Mouse (Mus musculus) megakaryocyte, embryonic 14.5 days (primary cell): ENCODE measurements around the gene 2300009A05Rik. TPM values are rescaled to one million over a fixed set of nuclear protein-coding genes. Genes with fewer than 3 reads are reported as not detected.

Experiments
- H3K27me3 ChIP-seq: replicated peaks from 2 replicates; pipeline ENCODE3; 2012; ENCODE audit warnings: inconsistent platforms
- H3K36me3 ChIP-seq: replicated peaks from 2 replicates; pipeline ENCODE3; 2012; ENCODE audit warnings: low read length, inconsistent platforms, mixed read lengths
- H3K4me1 ChIP-seq: 2 replicates; pipeline ENCODE4 v1.6.1; 2012; ENCODE audit warnings: inconsistent platforms
- H3K4me3 ChIP-seq: replicated peaks from 2 replicates; pipeline ENCODE3; 2012; ENCODE audit warnings: moderate library complexity, mild to moderate bottlenecking, inconsistent platforms
- H3K9me3 ChIP-seq: 2 replicates; pipeline ENCODE4 v1.6.1; 2012; ENCODE audit warnings: inconsistent platforms
- FLI1 ChIP-seq: IDR thresholded peaks from 2 replicates; pipeline ENCODE4 v1.6.1; 2012; ENCODE audit warnings: low read length, inconsistent platforms, mixed read lengths
- GATA1 ChIP-seq: IDR thresholded peaks from 3 replicates; pipeline ENCODE4 v1.6.1; 2012; ENCODE audit warnings: mixed read lengths, low read length, inconsistent platforms, borderline replicate concordance
- polyA plus RNA-seq: library from polyadenylated mRNA; stranded (reverse); fragments of >175 nt; gene quantifications from 2 replicates; pipeline ENCODE4 v1.2.3, GENCODE M21; 2012; ENCODE audit warnings: low replicate concordance; ENCODE audit not compliant: insufficient read depth

Gene 2300009A05Rik
- polyA plus RNA-seq: 54.9 and 58.0 TPM in 2 replicates

DNA sequence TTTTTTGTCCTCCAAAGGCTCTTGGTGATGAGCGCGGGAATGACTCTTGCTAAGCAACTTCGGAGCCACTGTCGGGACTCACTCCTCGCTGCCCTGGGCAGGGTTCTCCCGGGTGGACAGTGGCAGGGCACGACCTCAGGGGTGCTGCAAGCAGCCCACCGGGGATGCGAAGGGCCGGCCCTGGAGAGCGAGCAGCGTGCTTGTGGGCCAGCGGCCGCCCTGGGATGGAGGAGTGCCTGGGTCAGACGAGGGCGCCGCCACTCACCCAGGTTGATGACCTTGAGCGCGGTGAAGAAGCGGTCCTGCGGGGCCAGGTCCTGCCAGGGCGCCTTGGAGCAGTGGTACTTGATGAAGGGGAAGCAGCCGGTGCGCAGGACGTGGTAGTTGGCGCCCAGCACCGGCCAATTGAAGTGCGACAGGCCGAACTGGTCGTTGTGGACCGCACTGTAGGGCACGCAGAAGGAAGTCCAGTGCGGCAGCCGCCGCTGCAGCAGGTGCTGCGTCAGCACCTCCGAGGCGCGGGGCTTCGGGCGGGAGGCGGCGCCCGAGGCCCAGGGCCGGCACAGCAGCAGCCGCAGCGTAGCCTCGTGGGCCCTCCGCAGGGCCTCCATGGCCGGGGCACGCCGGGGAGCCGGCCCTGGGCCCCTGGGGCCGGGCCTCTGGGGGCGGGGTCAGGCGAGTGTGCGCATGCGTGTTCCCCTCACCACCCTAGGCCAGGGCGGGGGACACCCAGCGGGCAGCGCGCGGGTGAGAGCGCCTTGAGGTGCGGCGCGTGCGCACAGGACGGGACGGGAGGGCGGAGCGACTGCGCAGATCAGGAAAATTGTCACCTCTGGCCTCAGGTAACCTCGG, at the start of gene 2300009A05Rik:
Gene 2300009A05Rik, minus strand, starts transcription at position 636 of the 852 bp plus-strand sequence.
- Histone ChIP-seq H3K4me1 (peaks cover 19% of the 10 kb centered on the region), H3K36me3 (peaks cover 5% of the 10 kb centered on the region), H3K4me3 (peak within 1 kb of the TSS; percentile 94), H3K9me3 (no peaks in the 10 kb centered on the region), H3K27me3 (no peaks in the 10 kb centered on the region)
- TF ChIP-seq GATA1: no peak
- no peak for TF ChIP-seq FLI1

DNA sequence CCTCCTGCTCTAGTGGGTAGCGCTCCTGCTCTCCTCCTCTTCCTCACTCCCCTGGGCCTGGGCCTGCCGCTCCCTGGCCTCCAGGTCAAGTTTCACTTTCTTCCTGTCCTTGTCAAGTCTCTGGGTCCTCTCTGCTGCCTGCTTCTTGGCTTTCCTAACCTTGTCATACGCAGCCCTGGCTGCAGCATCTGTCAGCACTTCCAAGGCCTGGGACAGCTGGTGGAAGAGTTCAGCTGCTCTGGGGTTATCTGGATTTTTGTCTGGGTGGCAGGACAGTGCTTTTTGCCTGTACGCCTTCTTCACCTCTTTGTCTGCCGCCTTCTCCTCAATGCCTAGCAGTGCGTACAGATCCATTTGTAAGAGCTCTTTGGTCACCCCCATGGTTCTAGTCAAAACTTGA, 44.6 kb upstream of the 2300009A05Rik start:
- H3K4me1 ChIP-seq: no peaks in the 10 kb centered on the region
- H3K4me3 ChIP-seq: no peak overlapping the region
- H3K9me3 ChIP-seq: no peaks in the 10 kb centered on the region
- H3K36me3 ChIP-seq: no peaks in the 10 kb centered on the region
- TF ChIP-seq FLI1: no peak
- peaks cover 9% of the 10 kb centered on the region for H3K27me3 ChIP-seq

DNA sequence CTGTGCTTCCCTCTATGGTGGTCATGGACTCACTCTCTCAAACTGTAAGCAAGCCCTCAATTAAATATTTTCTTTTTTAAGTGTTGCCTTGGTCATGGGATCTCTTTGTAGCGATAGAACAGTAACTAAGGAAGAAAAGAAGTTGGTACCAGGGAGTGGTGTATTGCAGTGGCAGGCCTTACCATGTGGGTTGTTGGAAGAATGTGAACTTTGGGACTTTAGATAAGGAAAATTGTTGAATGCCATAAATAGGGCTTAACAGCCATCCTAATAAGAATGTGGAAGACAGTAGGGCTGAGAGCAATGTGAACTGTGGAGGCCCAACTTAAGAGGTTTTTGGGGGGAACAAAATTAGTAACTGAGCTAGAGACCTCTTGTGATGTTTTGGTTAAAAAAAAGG, 31.6 kb upstream of the 2300009A05Rik start:
- Histone ChIP-seq H3K4me3 (no peak overlapping the region), H3K9me3 (no peaks in the 10 kb centered on the region), H3K4me1 (no peaks in the 10 kb centered on the region), H3K27me3 (peaks cover 7% of the 10 kb centered on the region), H3K36me3 (no peaks in the 10 kb centered on the region)
- TF ChIP-seq GATA1: no peak
- no peak for TF ChIP-seq FLI1

DNA sequence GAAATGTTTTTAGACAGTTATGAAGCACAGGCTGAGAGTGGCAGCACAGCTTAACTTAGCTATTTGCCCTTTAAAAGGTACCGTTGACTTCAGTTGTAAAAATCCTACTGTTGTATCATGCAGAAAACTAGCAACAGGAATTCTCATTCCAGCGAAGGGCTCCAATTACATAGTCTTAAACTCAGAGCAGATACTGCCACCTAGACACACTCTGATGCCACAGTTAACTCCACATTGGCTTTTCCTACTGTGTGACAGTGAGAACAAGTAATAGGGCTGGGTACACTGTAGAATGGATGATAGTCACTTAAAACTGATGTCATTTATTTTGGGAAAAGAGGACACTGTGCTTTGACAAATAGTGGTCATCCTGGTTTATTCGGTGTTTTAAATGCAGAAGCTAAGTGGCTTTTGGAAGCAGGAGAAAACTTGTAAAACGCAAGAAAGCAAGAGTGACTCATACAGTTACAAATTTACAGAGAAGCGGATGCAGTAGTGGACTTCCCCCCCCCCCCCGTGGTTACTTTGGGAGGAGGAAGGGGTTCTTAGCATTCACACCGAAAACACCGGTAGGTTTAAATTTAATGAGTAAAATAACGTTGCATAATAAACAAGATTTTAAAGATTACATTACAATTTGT, 22.2 kb upstream of the 2300009A05Rik start:
- H3K4me3 ChIP-seq: no peak overlapping the region
- no peaks in the 10 kb centered on the region for H3K9me3 ChIP-seq
- TF ChIP-seq GATA1: no peak
- TF ChIP-seq FLI1: no peak
- no peaks in the 10 kb centered on the region for H3K4me1 ChIP-seq
- no peaks in the 10 kb centered on the region for H3K36me3 ChIP-seq
- H3K27me3 ChIP-seq: no peaks in the 10 kb centered on the region

DNA sequence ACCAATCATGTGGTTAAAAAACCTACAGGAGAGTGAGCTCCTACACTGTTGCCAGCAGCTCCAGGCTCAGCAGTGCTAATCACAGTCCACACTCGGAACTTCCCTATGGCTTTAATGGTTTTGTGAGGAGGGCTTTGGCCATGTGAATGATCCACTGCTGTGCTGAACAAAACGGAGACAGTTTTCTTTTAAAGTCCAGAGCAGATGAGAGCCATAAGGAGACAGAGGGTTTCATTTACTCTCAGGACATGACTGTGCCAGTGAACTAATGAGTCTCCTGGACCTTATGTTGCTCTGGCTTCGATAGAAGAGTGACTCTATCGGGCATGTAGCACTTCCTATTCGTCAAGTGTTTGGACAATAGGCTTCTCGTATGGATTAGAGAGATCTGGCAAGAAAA, 21.4 kb upstream of the 2300009A05Rik start:
- H3K27me3 ChIP-seq: no peaks in the 10 kb centered on the region
- no peaks in the 10 kb centered on the region for H3K36me3 ChIP-seq
- TF ChIP-seq GATA1: no peak
- TF ChIP-seq FLI1: no peak
- no peaks in the 10 kb centered on the region for H3K9me3 ChIP-seq
- no peak overlapping the region for H3K4me3 ChIP-seq
- no peaks in the 10 kb centered on the region for H3K4me1 ChIP-seq

- H3K27me3 ChIP-seq: no peaks in the 10 kb centered on the region
- H3K4me3 ChIP-seq: no peak overlapping the region
- no peak for TF ChIP-seq FLI1
- TF ChIP-seq GATA1: no peak
- peaks cover 19% of the 10 kb centered on the region for H3K4me1 ChIP-seq
- H3K9me3 ChIP-seq: peaks cover 4% of the 10 kb centered on the region; the same call in 1 of the 2 replicates
- peaks cover 4% of the 10 kb centered on the region for H3K36me3 ChIP-seq
Measured at GRCm38 (mm10) chr9:63400176-63400575, 1.1 kb upstream of the 2300009A05Rik start.

GRCm38 (mm10) chr9:63399463-63399815, 393 bp upstream of the 2300009A05Rik start:
- peaks cover 19% of the 10 kb centered on the region for H3K4me1 ChIP-seq
- TF ChIP-seq GATA1: no peak
- TF ChIP-seq FLI1: no peak
- H3K27me3 ChIP-seq: no peaks in the 10 kb centered on the region
- peak overlapping the region; percentile 94 for H3K4me3 ChIP-seq
- H3K36me3 ChIP-seq: peaks cover 4% of the 10 kb centered on the region
- no peaks in the 10 kb centered on the region for H3K9me3 ChIP-seq

DNA sequence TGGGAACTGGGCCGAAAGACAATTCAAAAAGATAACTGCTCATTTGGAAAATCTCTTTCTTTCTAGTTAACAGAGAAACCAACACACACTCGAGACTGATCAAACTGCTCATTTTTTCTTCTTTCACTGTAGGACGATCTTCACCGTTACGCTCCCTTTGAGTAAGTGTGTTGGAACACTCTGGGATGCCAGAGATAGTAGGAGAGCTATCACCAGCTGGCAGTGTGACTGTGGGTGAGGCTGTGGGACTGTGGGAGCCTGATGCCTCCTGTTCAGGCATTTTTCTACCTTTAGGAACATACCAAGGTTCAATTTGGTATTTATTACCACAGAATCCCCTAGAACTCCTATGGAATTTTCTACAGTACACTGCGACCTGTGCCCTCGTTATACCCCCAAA, 3.4 kb downstream of the 2300009A05Rik start:
- Histone ChIP-seq H3K27me3 (no peaks in the 10 kb centered on the region), H3K4me1 (peaks cover 19% of the 10 kb centered on the region)
- no peak for TF ChIP-seq FLI1
- TF ChIP-seq GATA1: no peak

GRCm38 (mm10) chr9:63391307-63391706, 7.7 kb downstream of the 2300009A05Rik start:
- H3K4me3 ChIP-seq: no peak overlapping the region
- H3K4me1 ChIP-seq: peaks cover 4% of the 10 kb centered on the region; the same call in 1 of the 2 replicates
- H3K9me3 ChIP-seq: no peaks in the 10 kb centered on the region
- H3K36me3 ChIP-seq: peaks cover 5% of the 10 kb centered on the region
- H3K27me3 ChIP-seq: no peaks in the 10 kb centered on the region
- TF ChIP-seq FLI1 (no peak), GATA1 (no peak)

More for the DNA sequence above, 3.4 kb downstream of the 2300009A05Rik start:
- Histone ChIP-seq H3K36me3 (peaks cover 5% of the 10 kb centered on the region), H3K4me3 (no peak overlapping the region), H3K9me3 (no peaks in the 10 kb centered on the region)

DNA sequence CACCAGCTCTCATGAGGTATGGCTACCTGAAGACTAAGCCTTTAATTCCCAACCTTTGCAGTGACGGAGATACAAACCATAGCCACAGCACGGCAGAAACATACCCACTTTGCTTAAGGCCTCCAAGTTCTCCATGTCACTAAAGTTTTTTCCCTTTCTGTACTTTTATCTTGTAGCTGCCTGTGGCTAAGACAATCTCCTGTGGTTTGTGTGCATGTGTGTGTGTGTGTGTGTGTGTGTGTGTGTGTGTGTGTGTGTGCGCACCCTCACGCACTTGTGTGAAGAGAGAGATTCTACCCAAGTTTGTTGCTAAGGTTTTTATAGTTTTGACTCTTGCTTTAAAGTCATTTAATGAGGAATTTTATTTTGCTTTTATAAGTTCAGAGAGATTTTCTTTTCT, 16.3 kb downstream of the 2300009A05Rik start:
- TF ChIP-seq GATA1: no peak
- TF ChIP-seq FLI1: no peak
- H3K4me3 ChIP-seq: no peak overlapping the region

More for the DNA sequence above, 16.3 kb downstream of the 2300009A05Rik start:
- Histone ChIP-seq H3K27me3 (peaks cover 3% of the 10 kb centered on the region), H3K36me3 (no peaks in the 10 kb centered on the region), H3K4me1 (peaks cover 20% of the 10 kb centered on the region), H3K9me3 (no peaks in the 10 kb centered on the region)
